Mouse (Mus musculus): Measurements from ENCODE around the gene Evi2. TPM values are rescaled to one million over a fixed set of nuclear protein-coding genes. Genes with fewer than 3 reads are reported as not detected.

Evi2 gene
- under 1 TPM; 0.12 to 0.35 (median 0.21) TPM for total RNA-seq (2022)

DNA sequence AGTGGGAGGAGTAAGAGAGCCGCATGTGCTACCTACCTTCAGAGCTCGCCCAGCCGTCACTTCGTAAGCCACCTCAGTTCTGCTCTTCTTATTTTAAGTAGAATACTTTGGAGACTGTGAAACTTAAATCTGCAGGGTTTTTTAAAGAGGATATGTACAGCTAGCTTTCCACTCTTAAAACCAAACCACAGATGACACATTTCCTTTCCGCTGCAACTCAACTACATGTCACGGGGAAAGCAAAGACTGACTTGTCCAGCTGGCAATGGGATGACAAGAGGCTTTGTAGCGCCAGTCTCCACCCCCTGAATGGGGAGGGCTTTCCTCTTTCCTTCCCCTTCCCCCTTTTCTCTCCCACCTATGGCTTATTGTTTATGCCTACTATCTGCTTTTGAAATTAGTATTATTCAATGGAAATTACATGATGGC is at the start of gene Evi2, which contains the start of gene Evi2a:
TSS of gene Evi2 (minus strand) at position 257 of the 429 bp plus-strand sequence.
TSS of gene Evi2a (minus strand) at position 277 of the 429 bp plus-strand sequence.
- no peak for DNase-seq

DNA sequence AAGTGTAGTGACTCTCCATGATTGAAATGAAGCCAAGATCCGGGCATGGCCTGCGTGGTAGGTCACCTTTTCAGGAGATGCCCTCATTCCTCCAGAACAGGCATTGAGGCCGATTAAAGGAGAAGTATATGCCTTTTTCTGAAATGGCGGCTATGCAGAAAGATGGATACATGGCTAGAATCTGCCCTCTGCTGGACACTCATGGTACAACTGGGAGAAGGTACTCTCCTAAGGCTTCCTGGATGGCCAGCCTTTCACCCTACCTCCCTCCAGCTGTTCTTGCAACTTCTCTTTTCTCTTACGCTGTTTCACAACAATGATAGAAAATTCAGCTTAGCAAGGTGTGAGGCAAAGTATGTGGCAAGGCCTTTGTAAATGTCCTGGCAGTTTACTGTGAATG is 47.4 kb upstream of the Evi2 start:
- DNase-seq, result peak; percentile 41

GRCm38 (mm10) chr11:79575383-79576073 is 45.1 kb upstream of the Evi2 start:
- no peak for DNase-seq

DNA sequence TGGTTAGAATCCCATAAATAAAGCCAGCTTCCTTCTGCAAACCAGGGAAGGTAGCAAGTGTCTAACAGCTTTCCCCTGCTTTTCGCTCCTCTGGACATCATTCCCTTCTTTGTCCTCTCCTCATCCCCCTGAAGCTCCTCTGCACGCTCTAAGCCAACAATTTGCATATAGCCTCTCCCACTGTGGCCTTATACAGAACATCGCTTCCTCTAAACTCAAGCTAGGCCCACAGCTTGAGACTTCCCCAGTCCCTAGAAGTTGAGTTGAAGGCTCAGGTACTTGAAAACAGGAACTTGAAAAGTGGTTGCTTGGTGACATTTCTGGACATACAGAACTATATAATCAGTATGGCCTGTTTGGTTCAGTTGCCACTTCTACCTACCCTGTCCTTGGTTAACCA is 43.4 kb upstream of the Evi2 start:
- DNase-seq, result no peak

DNA sequence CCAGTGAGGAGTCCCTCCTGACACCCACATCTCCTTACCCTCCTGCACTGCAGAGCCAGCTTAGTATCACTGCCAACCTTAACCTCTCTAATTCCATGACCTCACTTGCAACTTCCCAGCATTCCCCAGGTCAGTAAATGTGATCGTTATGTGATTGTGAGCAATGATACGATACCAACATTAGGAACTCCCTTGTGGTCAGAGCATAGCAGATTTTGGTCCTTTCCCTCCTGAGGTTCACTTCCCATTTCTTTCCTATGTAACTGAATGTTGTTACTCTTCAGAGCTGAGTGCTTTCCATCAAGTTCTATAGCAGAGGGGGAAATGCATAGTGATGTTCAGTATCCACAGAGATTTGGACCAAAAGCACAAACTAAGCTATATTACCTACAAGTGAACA is 39.9 kb upstream of the Evi2 start:
- no peak for DNase-seq

GRCm38 (mm10) chr11:79568197-79568911 is 38.0 kb upstream of the Evi2 start:
- DNase-seq, result no peak

- DNase-seq, result no peak
These were observed 36.6 kb upstream of the Evi2 start for GRCm38 (mm10) chr11:79566947-79567346.

GRCm38 (mm10) chr11:79563493-79563892 is 33.1 kb upstream of the Evi2 start:
- no peak for DNase-seq

DNA sequence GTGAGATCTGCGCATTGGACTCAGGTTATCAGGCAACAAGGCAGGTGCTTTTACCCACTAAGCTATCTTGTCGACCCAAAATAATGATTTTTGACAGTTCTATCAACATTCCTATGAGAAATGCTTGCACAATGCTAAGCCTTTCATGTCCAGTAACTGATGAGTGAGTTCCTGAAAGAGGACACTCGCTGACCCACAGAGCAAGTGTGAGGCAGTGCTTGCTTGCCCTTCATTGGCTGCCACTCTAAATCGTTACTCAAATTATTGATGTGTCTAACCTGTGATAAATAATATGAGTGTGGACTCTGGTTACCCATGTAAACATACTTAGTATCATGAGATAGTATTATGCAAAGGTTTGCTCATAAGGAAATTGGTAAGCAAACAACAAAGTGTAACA is 30.1 kb upstream of the Evi2 start:
- no peak for DNase-seq

DNA sequence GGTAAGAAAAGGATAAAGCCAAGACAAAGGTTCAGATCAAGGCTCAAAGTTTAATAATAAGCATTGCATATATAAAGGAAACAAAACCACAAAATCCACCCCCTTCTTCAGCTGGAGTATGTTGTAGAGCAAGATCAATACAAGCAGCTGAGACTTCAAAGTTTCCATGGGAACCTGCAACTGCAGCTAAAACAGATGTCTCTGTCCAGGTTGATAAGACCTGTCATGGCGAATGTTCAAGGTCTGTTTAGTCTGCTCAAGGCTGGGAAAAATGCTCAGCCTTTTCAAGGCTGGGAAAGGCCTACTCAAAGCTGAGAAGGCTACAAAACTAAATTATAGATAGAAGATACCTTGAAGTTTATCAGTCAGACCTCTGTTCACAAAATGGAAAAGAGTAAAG is 22.2 kb upstream of the Evi2 start:
- peak; percentile 15 for DNase-seq

GRCm38 (mm10) chr11:79536293-79536692 is 5.9 kb upstream of the Evi2 start:
- DNase-seq, result no peak

DNA sequence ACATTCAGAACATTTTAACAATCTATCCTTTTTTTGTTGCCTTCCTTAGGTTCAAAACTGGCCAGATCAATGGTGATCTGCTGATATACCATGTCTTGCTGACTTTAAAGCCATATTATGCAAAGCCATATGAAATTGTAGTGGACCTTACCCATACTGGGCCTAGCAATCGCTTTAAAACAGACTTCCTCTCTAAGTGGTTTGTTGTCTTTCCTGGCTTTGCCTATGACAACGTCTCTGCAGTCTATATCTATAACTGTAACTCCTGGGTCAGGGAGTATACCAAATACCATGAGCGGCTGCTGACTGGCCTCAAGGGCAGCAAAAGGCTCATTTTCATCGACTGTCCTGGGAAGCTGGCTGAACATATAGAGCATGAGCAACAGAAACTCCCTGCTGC is 5.2 kb upstream of the Evi2 start:
- DNase-seq, result no peak

- DNase-seq, result no peak
These were observed 3.7 kb upstream of the Evi2 start for GRCm38 (mm10) chr11:79533950-79534690.

GRCm38 (mm10) chr11:79533311-79533710 is 2.9 kb upstream of the Evi2 start:
- no peak for DNase-seq

DNA sequence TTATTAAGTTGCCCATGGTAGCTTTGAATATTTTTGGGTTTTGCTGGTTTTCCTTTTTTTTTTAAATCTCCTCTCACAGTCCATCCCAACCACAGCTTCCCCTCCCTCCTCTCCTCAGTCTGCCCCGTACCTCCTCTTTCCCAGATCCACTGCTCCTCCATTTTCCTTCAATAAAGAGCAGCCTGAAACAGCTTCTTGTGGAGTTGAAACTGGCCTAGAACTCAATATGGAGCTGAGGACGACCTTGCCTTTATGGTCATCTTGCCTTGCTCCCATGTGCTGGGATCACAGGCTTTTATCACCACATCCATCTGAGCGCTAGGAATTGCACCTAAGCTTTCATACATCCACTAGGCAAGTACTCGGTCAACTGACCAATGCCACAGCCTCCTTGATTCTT is 1.1 kb upstream of the Evi2 start:
- no peak for DNase-seq

GRCm38 (mm10) chr11:79530774-79531173 is 385 bp upstream of the Evi2 start:
- DNase-seq, result no peak

DNA sequence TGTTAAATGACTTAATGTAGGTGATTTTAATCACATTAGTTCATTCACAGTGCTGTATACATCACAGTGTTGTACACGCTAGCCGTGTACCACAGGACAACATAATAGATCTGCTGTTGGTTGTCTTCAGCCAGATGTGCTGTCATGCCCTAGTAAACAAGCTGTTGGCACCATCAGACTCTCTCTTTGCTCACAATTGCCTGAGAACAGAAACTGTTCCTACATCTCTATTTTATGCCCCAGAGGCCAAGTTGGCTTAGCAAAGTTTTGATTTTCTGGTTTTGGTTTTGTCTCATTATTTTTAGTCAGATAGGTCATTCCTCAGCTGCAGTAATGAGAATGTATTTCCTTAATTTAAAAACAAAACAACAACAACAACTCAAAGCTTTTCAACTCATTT is 653 bp downstream of the Evi2 start:
- DNase-seq, result no peak

- no peak for DNase-seq
These were observed 1.2 kb downstream of the Evi2 start for GRCm38 (mm10) chr11:79529226-79529625.

DNA sequence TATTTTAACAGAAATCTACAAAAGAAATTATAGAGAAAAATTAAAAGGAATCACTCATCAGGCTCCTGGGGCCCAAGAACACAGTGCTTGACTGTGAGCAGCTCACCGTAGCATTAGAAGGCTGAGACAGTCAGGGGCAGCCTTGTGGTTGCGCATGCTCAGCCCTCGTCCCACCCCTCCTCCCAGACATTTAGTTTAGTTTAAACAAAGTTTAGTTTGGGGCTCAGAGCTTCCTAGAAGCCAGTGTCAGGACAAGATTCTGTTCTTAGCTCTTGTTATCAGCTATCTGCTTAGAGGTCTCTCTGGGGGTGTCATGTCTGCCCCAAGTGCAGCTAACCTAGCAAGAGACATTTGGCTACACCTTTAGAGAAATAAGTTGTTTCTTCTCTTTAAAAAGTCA is 1.8 kb downstream of the Evi2 start:
- no peak for DNase-seq

DNA sequence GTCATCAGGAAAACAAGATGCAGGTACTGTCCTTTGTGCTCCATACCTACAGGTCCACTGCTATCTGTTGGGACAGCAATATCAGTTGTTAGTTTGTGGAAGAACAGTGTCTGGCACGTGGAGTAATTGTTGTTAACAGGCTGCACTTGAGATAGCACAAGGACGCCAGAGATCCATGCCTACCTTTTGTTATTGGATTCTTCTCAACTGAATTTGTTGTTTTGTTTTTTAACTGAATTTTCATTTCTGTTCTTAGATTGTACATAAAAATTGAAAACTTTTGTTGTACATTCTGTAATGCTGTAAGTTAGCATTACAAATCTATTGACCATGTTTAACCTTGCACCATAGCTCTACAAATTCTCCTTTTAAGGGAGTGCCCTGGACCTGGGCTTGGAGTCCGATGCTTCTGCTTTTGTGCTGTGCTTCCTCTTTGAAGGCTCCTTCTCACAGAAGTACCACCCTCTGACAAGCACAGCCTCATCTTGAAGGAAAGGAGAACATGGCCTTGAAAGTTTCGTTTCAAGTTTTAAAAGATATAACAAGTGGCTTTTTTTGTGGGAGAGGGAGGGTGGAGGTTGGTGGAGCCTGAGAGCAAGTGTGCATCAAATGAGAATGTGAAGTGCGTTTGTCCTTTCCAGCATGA is 2.5 kb downstream of the Evi2 start:
- no peak for DNase-seq

GRCm38 (mm10) chr11:79527015-79527738 is 3.2 kb downstream of the Evi2 start:
- DNase-seq, result no peak

GRCm38 (mm10) chr11:79526549-79526948 is 3.8 kb downstream of the Evi2 start:
- DNase-seq, result no peak

GRCm38 (mm10) chr11:79524310-79524575 is 6.1 kb downstream of the Evi2 start:
- no peak for DNase-seq

All from adrenal gland, adult 8-10 months (tissue).